Mouse (Mus musculus): ENCODE data around the gene Ice2.

GRCm38 (mm10) chr9:69419476-69419875 is 21.8 kb downstream of the Ice2 start:
- TF ChIP-seq CTCF (IDR thresholded peaks at IDR 0.05; ENCODE audit: low read depth, low read length) (no peak), TAL1 (conservative IDR thresholded peaks at IDR 0.05; ENCODE audit: low read depth, low read length) (no peak), GATA1 (IDR thresholded peaks at IDR 0.05; ENCODE audit: borderline replicate concordance, low read length) (no peak)
